Mouse (Mus musculus): ENCODE results near the gene Hdgfl2. TPM values are rescaled to one million over a fixed set of nuclear protein-coding genes. Genes with fewer than 3 reads are reported as not detected.

Hdgfl2 gene
- 111 and 119 TPM in 2 replicates for polyA plus RNA-seq (2015; fragmentation: Nextera tagmentation; extraction: Ambion mirVana)

GRCm38 (mm10) chr17:56078880-56079795 lies at the start of gene Hdgfl2:
Gene Hdgfl2, plus strand, starts transcription at chr17:56079634.
- Histone ChIP-seq H3K9ac (peak within 1 kb of the TSS; percentile 93), H3K9me3 (no peaks in the 10 kb centered on the region), H3K27me3 (no peaks in the 10 kb centered on the region), H3K27ac (peak within 1 kb of the TSS; percentile 62), H3K4me1 (peaks cover 28% of the 10 kb centered on the region), H3K4me3 (peak within 1 kb of the TSS; percentile 92), H3K4me2 (peak within 1 kb of the TSS; percentile 92), H3K36me3 (peaks cover 12% of the 10 kb centered on the region; the same call in 1 of the 2 replicates)
- peak; percentile 94 for ATAC-seq (ENCODE audit: borderline replicate concordance, extremely low read depth, low FRiP score, low TSS enrichment)
- WGBS: under 1% methylated on average over 61 of the region's 61 CpGs

- H3K27ac ChIP-seq: no peak overlapping the region
- H3K27me3 ChIP-seq: no peaks in the 10 kb centered on the region
- H3K4me1 ChIP-seq: peaks cover 37% of the 10 kb centered on the region
- WGBS: 88% methylated on average over 9 of the region's 9 CpGs
- peaks cover 21% of the 10 kb centered on the region; the same call in 1 of the 2 replicates for H3K36me3 ChIP-seq
- H3K9ac ChIP-seq: no peak overlapping the region
- no peaks in the 10 kb centered on the region for H3K9me3 ChIP-seq
- no peak overlapping the region for H3K4me3 ChIP-seq
- no peak overlapping the region for H3K4me2 ChIP-seq
- ATAC-seq (ENCODE audit: borderline replicate concordance, extremely low read depth, low FRiP score, low TSS enrichment): no peak
Observed at GRCm38 (mm10) chr17:56030238-56030870, 49.1 kb upstream of the Hdgfl2 start.

GRCm38 (mm10) chr17:56030919-56031318 lies 48.5 kb upstream of the Hdgfl2 start:
- Histone ChIP-seq H3K4me2 (no peak overlapping the region), H3K9me3 (no peaks in the 10 kb centered on the region), H3K9ac (no peak overlapping the region), H3K27ac (no peak overlapping the region), H3K4me3 (no peak overlapping the region), H3K4me1 (peaks cover 40% of the 10 kb centered on the region), H3K27me3 (no peaks in the 10 kb centered on the region), H3K36me3 (peaks cover 21% of the 10 kb centered on the region; the same call in 1 of the 2 replicates)
- ATAC-seq (ENCODE audit: borderline replicate concordance, extremely low read depth, low FRiP score, low TSS enrichment): no peak
- 49% methylated on average over 5 of the region's 5 CpGs for WGBS

GRCm38 (mm10) chr17:56031431-56031830 lies 48.0 kb upstream of the Hdgfl2 start:
- Histone ChIP-seq H3K4me3 (no peak overlapping the region), H3K4me2 (no peak overlapping the region), H3K36me3 (peaks cover 21% of the 10 kb centered on the region; the same call in 1 of the 2 replicates), H3K9ac (no peak overlapping the region), H3K27ac (no peak overlapping the region), H3K4me1 (peaks cover 40% of the 10 kb centered on the region), H3K27me3 (no peaks in the 10 kb centered on the region), H3K9me3 (no peaks in the 10 kb centered on the region)
- 88% methylated on average over 7 of the region's 7 CpGs for WGBS
- ATAC-seq (ENCODE audit: borderline replicate concordance, extremely low read depth, low FRiP score, low TSS enrichment): no peak

- no peak overlapping the region for H3K4me2 ChIP-seq
- 67% methylated on average over 6 of the region's 6 CpGs for WGBS
- no peak for ATAC-seq (ENCODE audit: borderline replicate concordance, extremely low read depth, low FRiP score, low TSS enrichment)
- no peak overlapping the region for H3K4me3 ChIP-seq
- no peak overlapping the region for H3K9ac ChIP-seq
- H3K27ac ChIP-seq: no peak overlapping the region
- no peaks in the 10 kb centered on the region for H3K9me3 ChIP-seq
- peaks cover 19% of the 10 kb centered on the region; the same call in 1 of the 2 replicates for H3K36me3 ChIP-seq
- H3K4me1 ChIP-seq: peaks cover 42% of the 10 kb centered on the region
- H3K27me3 ChIP-seq: no peaks in the 10 kb centered on the region
Observed at GRCm38 (mm10) chr17:56032127-56032733, 47.2 kb upstream of the Hdgfl2 start.

- WGBS: 73% methylated on average over 7 of the region's 7 CpGs
- Histone ChIP-seq H3K4me3 (no peak overlapping the region), H3K27ac (no peak overlapping the region), H3K27me3 (no peaks in the 10 kb centered on the region), H3K9me3 (no peaks in the 10 kb centered on the region), H3K36me3 (peaks cover 13% of the 10 kb centered on the region; the same call in 1 of the 2 replicates), H3K9ac (no peak overlapping the region), H3K4me1 (peaks cover 43% of the 10 kb centered on the region), H3K4me2 (no peak overlapping the region)
- no peak for ATAC-seq (ENCODE audit: borderline replicate concordance, extremely low read depth, low FRiP score, low TSS enrichment)
Observed at GRCm38 (mm10) chr17:56032831-56033230, 46.6 kb upstream of the Hdgfl2 start.

- no peak for ATAC-seq (ENCODE audit: borderline replicate concordance, extremely low read depth, low FRiP score, low TSS enrichment)
- Histone ChIP-seq H3K4me3 (no peak overlapping the region; the same call in 1 of the 2 replicates), H3K9me3 (no peaks in the 10 kb centered on the region), H3K27me3 (no peaks in the 10 kb centered on the region), H3K36me3 (peaks cover 13% of the 10 kb centered on the region; the same call in 1 of the 2 replicates), H3K27ac (no peak overlapping the region), H3K9ac (no peak overlapping the region), H3K4me2 (peak overlapping the region; percentile 68; the same call in 1 of the 2 replicates), H3K4me1 (peaks cover 43% of the 10 kb centered on the region)
- WGBS: 81% methylated on average over 7 of the region's 7 CpGs
Observed at GRCm38 (mm10) chr17:56034040-56034725, 45.3 kb upstream of the Hdgfl2 start.

GRCm38 (mm10) chr17:56034726-56035100 lies 44.7 kb upstream of the Hdgfl2 start:
- no peak for ATAC-seq (ENCODE audit: borderline replicate concordance, extremely low read depth, low FRiP score, low TSS enrichment)
- 70% methylated on average over 6 of the region's 6 CpGs for WGBS
- Histone ChIP-seq H3K36me3 (peaks cover 13% of the 10 kb centered on the region; the same call in 1 of the 2 replicates), H3K27ac (no peak overlapping the region), H3K9me3 (no peaks in the 10 kb centered on the region), H3K4me2 (peak overlapping the region; percentile 68), H3K4me1 (peaks cover 43% of the 10 kb centered on the region), H3K4me3 (peak overlapping the region; percentile 88), H3K27me3 (no peaks in the 10 kb centered on the region), H3K9ac (peak overlapping the region; percentile 93)

GRCm38 (mm10) chr17:56035216-56035615 lies 44.2 kb upstream of the Hdgfl2 start:
- H3K36me3 ChIP-seq: peaks cover 11% of the 10 kb centered on the region; the same call in 1 of the 2 replicates
- H3K4me1 ChIP-seq: peaks cover 43% of the 10 kb centered on the region
- H3K9ac ChIP-seq: peak overlapping the region; percentile 93
- H3K4me3 ChIP-seq: peak overlapping the region; percentile 88
- no peaks in the 10 kb centered on the region for H3K9me3 ChIP-seq
- H3K4me2 ChIP-seq: peak overlapping the region; percentile 68
- H3K27me3 ChIP-seq: no peaks in the 10 kb centered on the region
- ATAC-seq (ENCODE audit: borderline replicate concordance, extremely low read depth, low FRiP score, low TSS enrichment): no peak
- WGBS: 51% methylated on average over 4 of the region's 4 CpGs
- H3K27ac ChIP-seq: no peak overlapping the region

- peaks cover 44% of the 10 kb centered on the region for H3K4me1 ChIP-seq
- H3K27ac ChIP-seq: peak within 1 kb of the TSS; percentile 88
Observed at GRCm38 (mm10) chr17:56036176-56036900, 43.1 kb upstream of the Hdgfl2 start, which contains the start of gene Sh3gl1. Gene Sh3gl1, minus strand, starts transcription at chr17:56036635.

More at GRCm38 (mm10) chr17:56036176-56036900, 43.1 kb upstream of the Hdgfl2 start, which contains the start of gene Sh3gl1:
- peak; percentile 90 for ATAC-seq (ENCODE audit: borderline replicate concordance, extremely low read depth, low FRiP score, low TSS enrichment)
- Histone ChIP-seq H3K4me3 (peak within 1 kb of the TSS; percentile 88), H3K9me3 (no peaks in the 10 kb centered on the region), H3K36me3 (0 out of 2 replicates have a peak, but pooled peaks cover 6% of the 10 kb centered on the region), H3K4me2 (peak within 1 kb of the TSS; percentile 68), H3K9ac (peak within 1 kb of the TSS; percentile 93), H3K27me3 (no peaks in the 10 kb centered on the region)
- whole genome bisulfite sequencing: under 1% methylated on average over 74 of the region's 74 CpGs

All from lung, embryonic 15.5 days (tissue).